Mouse (Mus musculus) kidney, postnatal 14 days (tissue): ENCODE data around the gene Rab17.

Source experiments
- DNase-seq: peaks from one replicate; pipeline ENCODE4 v3.0.0; 2022; ENCODE audit warnings: mixed read lengths

The Rab17 gene

GRCm38 (mm10) chr1:90927929-90928574 is 41.4 kb downstream of the Rab17 start:
- DNase-seq, result peak; percentile 8

- peak; percentile 66 for DNase-seq
Observed at GRCm38 (mm10) chr1:90927308-90927707, 42.2 kb downstream of the Rab17 start.

GRCm38 (mm10) chr1:90926030-90926429 is 43.4 kb downstream of the Rab17 start:
- peak; percentile 15 for DNase-seq

- no peak for DNase-seq
Observed at GRCm38 (mm10) chr1:90921687-90922086, 47.8 kb downstream of the Rab17 start.

GRCm38 (mm10) chr1:90917509-90917908 is 52.0 kb downstream of the Rab17 start:
- no peak for DNase-seq

GRCm38 (mm10) chr1:90914948-90915569 is 54.4 kb downstream of the Rab17 start, which contains the start of gene Mlph:
Mlph (plus strand) TSS chr1:90915085.
- peak; percentile 75 for DNase-seq

GRCm38 (mm10) chr1:90913231-90913630 is 56.2 kb downstream of the Rab17 start:
- no peak for DNase-seq

- peak; percentile 90 for DNase-seq
Observed at GRCm38 (mm10) chr1:90909631-90910152, 59.8 kb downstream of the Rab17 start.

- DNase-seq, result peak; percentile 67
Observed at GRCm38 (mm10) chr1:90909161-90909560, 60.3 kb downstream of the Rab17 start.
